Mouse (Mus musculus): ENCODE data around the gene Tceal5.
"Not testable (repeated sequence)": the region's sequence is repeated elsewhere in the genome, so short reads cannot be mapped to it uniquely, and the experiment has no call there.

Tceal5 gene

GRCm38 (mm10) chrX:136203664-136204066, at the start of gene Tceal5:
Gene Tceal5 (minus strand): TSS chrX:136203876.
- DNase-seq (ENCODE audit: low spot score in 2 of 2) = no peak

GRCm38 (mm10) chrX:136252023-136252729, 48.5 kb upstream of the Tceal5 start:
- DNase-seq (ENCODE audit: low spot score in 2 of 2) = no peak

DNA sequence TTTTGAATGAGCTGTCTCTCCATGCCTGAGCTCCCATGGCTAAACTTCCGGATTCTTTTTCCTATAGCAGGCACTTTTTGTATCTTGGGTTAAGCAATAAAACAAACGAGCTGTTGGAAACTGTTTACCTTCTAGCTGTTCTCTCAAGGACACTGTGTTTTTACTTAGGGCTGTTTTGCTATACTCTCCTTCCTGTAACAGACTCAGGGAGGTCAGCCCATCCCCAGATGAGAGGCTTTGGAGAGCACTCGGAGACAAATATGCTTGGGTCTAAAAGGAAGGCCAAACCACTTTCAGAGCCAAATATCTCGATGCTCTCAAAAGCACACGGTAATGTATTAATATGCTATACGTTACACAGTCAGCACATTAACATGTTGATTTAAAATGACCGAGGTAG, 46.0 kb upstream of the Tceal5 start:
- DNase-seq (ENCODE audit: low spot score in 2 of 2) = no peak

GRCm38 (mm10) chrX:136248811-136249210, 45.1 kb upstream of the Tceal5 start:
- DNase-seq (ENCODE audit: low spot score in 2 of 2) = no peak

DNA sequence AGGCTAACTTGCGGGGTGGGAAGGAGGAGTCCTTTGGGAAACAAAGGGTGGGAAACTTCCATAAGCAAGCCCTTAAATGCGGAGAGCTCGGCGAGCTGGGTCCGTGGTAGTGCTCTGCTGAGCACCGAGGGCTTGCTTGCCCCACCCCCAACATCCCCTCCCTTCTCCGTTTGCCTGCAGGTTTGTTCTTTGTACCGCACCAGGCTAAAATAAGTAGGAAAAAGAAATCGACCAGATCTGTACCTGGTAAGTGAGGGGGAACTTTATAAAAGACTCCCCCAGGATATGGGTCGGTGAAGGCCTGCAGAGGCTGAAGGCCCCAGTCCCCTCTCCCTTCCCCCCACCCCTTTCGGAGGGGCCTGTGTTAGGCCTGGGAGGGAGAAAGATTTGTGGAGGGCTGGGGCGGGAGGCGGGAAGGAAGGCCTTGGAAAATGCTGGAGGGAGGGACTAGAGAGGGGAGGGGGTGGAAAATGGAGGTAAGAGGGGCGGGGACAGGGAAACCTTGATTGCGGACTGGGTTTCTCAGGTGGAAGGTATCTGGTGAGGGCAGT, 41.9 kb upstream of the Tceal5 start:
- DNase-seq (ENCODE audit: low spot score in 2 of 2) = no peak

- peak; percentile 38 to 40 for DNase-seq (ENCODE audit: low spot score in 2 of 2)
Observed at GRCm38 (mm10) chrX:136244574-136245229, 41.0 kb upstream of the Tceal5 start, which contains the start of gene Tceal9. Gene Tceal9 (plus strand): TSS chrX:136245079.

DNA sequence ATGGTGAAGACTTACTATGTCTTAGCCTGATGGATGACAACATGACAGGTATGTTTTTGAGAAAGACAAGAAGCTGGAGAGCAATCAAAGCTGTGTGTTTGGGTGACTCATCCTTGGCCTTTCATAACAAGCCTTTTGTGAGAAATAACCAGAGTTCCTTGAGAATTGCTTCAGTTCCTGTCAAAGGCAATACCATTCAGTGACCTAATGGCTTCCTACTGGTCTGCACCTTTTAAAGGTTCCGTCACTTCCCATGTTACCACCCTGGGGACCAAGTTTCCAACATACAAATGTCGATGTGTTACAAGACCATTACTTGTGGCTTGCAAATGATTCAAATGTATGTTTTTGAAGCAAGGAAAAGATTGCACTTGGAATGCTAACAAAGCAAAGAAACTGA, 39.5 kb upstream of the Tceal5 start:
- no peak for DNase-seq (ENCODE audit: low spot score in 2 of 2)

GRCm38 (mm10) chrX:136238118-136238517, 34.4 kb upstream of the Tceal5 start:
- DNase-seq (ENCODE audit: low spot score in 2 of 2) = no peak

DNA sequence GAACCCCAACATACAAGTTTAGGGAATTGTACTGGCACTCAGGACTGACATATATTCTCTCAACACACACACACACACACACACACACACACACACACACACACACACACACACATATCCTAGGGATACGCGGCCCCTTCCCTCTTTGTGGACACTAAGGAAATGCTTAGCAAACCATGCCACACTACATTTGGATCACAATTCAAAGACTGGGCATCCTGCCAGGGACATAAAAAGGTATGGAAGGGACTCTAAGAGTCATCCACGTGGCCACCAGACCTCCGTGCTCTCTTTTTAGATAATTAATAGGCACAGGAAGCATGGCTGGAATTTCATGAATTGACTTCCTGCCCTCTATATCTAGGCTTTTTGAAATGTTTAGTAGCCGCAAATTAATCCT, 24.1 kb upstream of the Tceal5 start:
- DNase-seq (ENCODE audit: low spot score in 2 of 2) = no peak

DNA sequence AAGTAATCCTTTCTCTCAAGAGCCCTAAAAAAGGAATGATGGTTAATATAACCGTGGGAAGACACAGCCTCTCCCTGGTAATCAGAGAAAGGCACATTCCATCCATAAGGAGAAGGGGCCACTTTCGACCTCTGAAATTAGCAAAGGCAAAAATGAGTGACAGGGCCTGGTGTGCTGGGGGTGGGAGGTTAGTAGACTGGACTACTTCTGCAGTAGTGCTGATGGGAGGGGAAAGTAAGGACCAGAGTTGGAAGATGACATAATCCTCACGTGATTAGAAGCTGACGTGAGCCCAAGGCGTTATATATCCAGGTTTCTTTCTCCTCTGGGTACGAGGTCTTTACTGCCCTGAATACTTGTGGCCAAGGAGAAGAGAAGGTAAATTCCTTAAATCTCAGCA, 20.0 kb upstream of the Tceal5 start:
- DNase-seq (ENCODE audit: low spot score in 2 of 2) = no peak

DNA sequence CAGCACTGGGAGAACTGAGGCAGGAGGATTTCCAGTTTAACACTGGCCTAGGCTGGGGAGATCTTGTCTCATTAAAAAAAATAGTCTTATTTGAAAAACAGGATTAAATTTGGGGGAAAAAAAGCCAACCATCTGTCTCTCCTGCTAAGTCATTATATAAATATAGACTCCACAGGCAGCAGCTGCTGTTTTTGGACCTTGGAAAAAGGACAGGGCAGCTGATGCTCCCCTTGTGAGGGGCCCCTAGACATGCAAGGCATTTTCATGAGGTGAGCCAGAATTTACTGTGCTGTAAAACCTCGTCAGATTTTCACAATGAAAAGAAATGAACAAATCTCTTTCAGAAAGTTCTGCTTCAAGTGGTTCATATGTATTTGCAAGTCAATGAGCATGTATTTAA, 12.6 kb upstream of the Tceal5 start:
- no peak for DNase-seq (ENCODE audit: low spot score in 2 of 2)

DNA sequence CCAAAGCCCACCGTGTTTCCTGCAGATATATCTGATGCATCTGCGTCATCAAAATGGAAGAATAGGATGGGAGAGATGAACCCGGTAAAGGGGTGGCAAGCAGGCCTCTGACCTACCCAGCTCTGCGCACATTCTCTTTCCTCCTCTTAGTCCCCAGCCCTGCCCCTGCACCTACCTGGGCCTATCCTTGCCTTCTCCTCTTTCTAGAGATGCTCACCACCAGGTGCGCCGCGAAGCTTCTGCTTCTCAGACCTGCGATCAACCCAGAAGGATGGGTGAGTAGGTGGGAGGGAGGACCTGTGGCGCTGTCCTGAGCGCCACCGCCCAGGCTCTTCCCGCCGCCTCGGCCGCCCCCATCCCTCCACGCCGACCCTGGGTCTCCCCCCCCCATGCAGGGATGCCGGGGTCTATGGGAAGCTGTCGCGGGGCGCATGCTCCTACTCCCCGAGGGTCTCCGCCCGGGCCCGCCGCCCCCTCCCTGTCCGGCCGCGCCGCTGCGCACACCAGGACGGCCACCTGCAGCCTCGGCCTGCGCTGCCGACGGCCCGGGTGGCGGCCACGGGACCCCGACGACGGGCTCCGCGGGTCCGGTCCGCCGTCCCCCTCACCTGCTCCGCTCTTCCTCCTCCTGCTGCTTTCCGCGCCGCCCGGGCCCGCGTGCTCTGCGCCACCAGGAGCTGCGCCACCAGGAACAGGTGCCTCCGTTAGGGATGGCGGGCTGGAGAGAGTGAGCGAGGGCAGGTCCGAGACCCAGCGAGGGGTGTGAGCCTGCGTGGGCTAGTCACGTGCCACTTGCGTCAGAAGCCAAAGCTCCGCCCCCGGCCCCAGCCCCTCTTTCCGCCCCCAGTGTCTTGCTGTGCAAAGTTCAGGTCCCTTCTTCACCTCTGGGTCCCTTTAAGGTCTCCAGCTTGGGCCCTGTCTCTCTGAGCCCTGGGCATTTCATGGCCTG, 11.3 kb upstream of the Tceal5 start, which contains the start of the genes Tceal7 and Bex1:
Gene Tceal7, plus strand, starts transcription at position 51 of the 949 bp plus-strand sequence.
Gene Bex1, minus strand, starts transcription at position 785 of the 949 bp plus-strand sequence.
- DNase-seq (ENCODE audit: low spot score in 2 of 2) = not testable (repeated sequence)

GRCm38 (mm10) chrX:136213396-136213795, 9.7 kb upstream of the Tceal5 start:
- no peak for DNase-seq (ENCODE audit: low spot score in 2 of 2)

- no peak for DNase-seq (ENCODE audit: low spot score in 2 of 2)
Observed at GRCm38 (mm10) chrX:136204406-136204805, 730 bp upstream of the Tceal5 start.

DNA sequence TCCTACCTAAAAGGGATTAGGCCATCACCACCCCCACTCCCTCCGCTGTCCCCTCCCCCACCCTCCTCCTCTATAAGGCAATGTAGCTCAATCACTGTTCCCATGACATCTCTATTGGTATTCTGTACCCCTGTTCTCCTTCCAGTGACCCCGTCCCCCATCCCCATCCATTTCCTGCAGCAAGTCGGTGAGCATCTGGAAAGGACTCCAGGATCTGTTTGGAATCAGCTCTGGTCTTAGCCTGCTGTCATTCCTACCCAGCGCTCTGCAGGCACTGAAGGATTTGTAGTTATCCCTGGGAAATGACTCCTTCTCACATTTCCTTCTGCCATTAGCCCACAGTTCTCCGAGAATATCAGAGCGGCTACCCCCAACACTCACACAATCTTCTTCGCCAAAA, 419 bp downstream of the Tceal5 start:
- no peak for DNase-seq (ENCODE audit: low spot score in 2 of 2)

DNA sequence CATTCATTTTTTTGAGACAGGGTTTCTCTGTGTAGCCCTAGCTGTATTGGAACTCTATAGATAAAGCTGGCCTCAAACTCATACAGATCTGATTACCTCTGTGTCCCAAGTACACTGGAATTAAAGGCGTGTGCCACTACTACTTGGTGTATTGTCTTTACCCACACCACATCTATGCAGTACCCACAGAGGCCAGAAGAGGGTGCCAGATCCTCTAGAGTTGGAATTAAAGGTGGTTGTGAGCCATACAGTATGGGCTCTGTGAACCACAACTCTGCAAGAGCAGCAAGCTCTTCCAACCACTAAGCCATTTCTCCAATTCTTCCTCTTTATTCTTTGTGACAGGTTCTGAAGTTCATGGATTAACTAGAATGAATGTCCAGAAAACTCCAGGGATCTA, 6.8 kb downstream of the Tceal5 start:
- peak; percentile 7 to 32 for DNase-seq (ENCODE audit: low spot score in 2 of 2)

GRCm38 (mm10) chrX:136195193-136195944, 8.3 kb downstream of the Tceal5 start:
- DNase-seq (ENCODE audit: low spot score in 2 of 2) = no peak

- no peak for DNase-seq (ENCODE audit: low spot score in 2 of 2)
Observed at GRCm38 (mm10) chrX:136183107-136183506, 20.6 kb downstream of the Tceal5 start.

DNA sequence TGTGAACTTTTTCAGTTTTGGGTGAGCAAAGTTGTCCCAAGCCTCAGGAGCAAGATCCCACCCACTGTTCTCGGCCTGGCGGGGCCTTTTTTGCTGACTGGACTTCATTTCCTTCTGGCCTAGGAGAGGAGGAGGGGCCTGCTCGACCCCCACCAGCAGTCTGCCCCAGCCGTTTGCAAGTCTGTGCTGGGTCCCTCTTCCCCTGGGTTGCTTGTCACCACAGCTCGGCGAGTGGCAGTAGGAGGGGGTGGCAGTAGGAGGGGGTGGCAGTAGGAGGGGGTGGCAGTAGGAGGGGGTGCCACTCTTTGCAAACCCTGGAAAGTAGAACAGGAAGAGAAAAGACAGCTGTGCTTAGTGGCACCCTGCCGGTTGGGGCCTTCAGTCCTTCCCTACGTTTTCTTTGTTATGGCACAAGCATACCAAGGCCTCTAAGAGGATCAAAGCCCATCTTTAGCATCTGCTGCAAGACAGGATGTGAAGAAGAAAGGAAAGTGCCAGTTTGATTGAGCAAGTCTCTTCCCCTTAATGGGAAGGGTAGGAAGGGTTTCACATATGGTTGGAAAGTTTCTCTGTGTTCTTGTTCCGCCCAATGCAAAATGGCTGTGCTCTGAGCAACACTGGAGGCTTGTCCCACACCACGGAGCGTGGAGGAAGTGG, 22.7 kb downstream of the Tceal5 start:
- no peak for DNase-seq (ENCODE audit: low spot score in 2 of 2)

DNA sequence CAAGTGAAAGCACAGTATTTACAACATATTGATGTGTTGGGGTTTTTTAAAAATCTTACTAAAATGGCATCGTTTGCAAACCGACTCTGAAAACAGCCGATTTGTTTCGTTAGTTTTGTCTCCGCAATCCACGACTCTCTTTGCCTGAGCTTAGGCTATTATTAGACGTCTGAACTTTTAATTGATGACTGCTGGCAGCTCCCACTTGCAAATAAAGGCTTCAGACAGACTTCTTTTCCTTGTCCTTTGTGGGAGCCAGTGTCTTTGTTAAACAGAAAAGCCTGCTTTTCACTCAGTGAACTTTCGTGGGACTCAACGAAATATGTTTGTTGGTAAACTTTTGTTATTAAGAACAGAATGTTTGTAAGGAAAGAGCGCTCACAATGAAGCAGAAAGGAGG, 30.9 kb downstream of the Tceal5 start:
- no peak for DNase-seq (ENCODE audit: low spot score in 2 of 2)
